Mouse (Mus musculus) kidney, postnatal 4 days (tissue): Measurements from ENCODE around the gene Pick1.

ENCODE experiments used
- DNase-seq, 2 experiments: peaks; one replicate each; pipeline ENCODE4 v3.0.0; 2021; ENCODE audit warnings: mixed read lengths in 2 of 2

Gene Pick1

GRCm38 (mm10) chr15:79235268-79235667 is 6.3 kb downstream of the Pick1 start:
- DNase-seq, result no peak

- DNase-seq, result no peak
Measured at GRCm38 (mm10) chr15:79238036-79238435, 9.1 kb downstream of the Pick1 start.

- no peak for DNase-seq
Measured at GRCm38 (mm10) chr15:79242574-79243233, 13.7 kb downstream of the Pick1 start.

GRCm38 (mm10) chr15:79243234-79244042 is 14.5 kb downstream of the Pick1 start:
- peak; percentile 97 to 98 for DNase-seq

GRCm38 (mm10) chr15:79244071-79244893 is 15.3 kb downstream of the Pick1 start:
- no peak for DNase-seq

DNA sequence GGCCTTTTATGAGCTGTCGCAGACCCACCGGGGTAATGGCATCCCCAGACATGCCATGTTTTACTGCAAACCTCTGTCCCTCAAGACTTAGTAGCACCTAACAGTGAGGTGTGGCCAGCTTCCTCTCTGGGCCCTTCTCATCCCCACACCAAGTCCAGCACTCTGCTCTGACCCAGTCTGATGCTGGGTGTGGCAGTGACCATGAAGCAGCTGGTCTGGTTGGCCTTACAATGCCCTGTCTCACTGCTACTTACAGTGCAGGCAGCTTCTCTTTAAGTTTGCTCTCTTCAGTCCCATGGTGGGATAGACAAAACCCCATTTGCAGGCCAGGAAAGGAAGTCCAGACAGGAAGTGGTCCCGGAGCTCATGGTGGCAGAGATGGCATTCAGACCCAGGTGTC is 16.3 kb downstream of the Pick1 start:
- DNase-seq, result no peak

GRCm38 (mm10) chr15:79250236-79250635 is 21.3 kb downstream of the Pick1 start:
- no peak for DNase-seq

DNA sequence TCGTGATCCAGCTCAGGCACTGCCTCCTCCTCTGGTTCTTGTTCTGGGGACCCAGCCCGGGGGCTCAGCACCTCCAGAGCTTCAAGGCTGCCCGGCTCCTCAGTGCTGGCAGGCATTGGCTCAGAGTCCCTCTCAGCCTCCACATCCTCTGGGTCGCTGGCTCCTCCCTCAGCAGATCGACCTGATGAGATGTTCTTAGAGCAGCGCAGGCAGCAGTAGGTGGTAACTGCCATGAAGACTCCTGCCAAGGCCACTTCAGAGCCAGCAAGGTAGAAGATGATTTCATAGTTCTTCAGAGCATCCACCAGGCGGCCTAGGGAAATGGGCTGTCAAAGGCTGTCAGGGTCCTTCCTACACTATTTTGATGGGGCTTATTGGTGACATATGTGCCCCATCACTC is 22.2 kb downstream of the Pick1 start:
- DNase-seq, result no peak

DNA sequence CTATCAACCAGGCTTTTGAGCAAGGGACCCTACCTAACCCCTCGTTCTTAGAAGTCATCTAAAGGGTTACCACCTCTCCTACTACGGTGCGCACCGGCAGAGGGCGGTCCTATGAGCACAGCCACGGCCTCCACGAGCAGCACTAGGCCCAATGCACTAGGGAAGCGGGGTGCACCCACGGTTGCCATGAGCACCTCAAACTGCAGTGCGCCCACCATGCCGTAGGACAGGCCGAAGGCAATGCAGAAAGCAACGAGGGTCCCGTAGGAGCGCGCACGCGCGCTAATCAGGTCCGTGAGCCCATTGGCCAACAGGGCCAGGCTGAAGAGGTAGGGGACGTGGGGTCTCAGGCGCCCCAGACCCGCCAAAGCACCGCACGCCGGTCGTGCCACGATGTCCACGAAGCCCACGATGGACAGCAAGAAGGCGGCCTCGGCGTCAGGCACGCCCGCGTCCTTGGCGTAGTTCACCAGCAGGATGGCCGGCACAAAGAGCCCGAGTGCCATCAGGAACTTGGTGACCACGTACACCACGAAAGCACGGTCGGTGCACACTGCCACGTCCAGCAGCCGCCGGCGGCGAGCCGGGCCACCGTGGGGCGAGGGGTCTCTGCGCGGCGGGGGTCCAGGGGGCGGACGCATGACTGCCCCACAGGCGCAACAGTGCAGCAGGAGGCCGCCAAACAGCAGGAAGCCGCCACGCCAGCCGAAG is 23.0 kb downstream of the Pick1 start:
- DNase-seq, result peak; percentile 41 to 62

- no peak for DNase-seq
Measured at GRCm38 (mm10) chr15:79252580-79252979, 23.6 kb downstream of the Pick1 start.

DNA sequence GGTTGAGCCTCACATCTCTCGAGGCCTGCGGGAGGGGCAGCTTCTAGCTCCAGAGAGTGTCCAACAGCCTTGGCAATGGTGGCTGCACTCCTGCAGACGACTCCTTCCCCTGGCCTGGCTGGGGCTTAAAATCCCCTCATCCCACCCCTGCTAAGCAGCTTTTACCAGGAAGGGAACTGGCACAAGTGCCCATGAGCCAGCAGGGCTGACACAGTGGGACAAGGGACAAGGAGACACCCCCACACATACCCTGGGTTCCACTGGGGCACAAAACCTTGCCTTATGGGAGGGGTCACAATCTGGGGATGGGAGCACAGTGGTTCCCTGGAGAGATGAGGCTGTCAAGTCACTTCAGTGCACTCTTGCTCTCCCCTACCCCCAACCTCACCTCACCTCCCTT is 25.7 kb downstream of the Pick1 start, which contains the start of gene Slc16a8:
TSS of gene Slc16a8 (minus strand) at position 101 of the 400 bp plus-strand sequence.
- DNase-seq, result no peak

- DNase-seq, result peak; percentile 69 to 78
Measured at GRCm38 (mm10) chr15:79258521-79258920, 29.5 kb downstream of the Pick1 start.

DNA sequence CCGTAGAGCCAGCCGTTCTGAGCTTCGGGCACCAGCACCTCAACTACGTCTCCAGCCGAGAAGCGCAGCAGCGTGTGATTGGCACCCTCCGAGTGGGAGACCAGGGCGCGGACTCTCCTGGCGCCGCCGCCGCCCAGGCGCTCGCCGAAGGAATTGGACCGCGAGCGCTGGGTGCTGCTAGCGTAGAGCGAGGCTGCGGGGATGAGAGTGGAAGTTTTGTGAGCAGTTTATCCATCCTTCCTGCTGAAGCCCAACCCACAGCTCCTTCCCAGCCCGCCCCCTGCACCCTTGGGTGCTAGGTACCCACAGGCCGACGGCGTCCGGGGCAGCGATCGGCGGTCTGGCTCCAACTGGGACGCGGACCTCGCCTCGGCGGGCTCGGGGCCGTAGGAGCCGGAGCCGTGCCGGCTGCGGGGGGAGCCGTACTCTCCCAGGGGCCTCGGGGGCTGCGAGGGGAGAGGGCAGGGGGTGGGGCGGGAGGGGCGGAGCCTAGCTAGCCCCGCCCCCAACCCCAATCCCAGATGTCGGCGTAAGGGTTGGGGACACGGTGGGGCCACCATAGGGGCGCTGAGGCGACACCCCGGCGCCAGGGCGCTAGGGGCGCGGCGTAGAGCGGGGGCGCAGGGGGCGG is 32.2 kb downstream of the Pick1 start:
- DNase-seq, result peak; percentile 55 to 68

GRCm38 (mm10) chr15:79261757-79262156 is 32.8 kb downstream of the Pick1 start:
- DNase-seq, result peak in 1 of 2 experiments; percentile 53

DNA sequence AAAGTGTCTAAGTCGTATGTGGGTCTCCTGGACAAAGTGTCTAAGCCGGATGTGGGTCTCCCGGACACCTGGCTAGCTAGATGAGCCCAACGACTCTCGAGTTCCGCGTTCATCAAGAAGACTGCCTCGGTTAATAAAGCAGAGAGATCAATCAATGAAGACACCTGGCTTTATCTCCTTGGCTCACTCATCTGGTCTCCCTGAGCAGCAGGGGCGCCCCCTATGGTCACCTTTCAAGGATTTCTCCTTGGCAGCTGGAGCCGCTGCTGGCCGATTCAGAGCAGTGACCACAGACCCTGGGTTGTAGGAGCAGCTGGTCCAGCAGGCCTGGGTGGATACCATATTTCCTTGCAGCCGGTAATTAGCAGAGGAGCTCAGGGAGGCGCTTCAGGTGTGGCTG is 33.4 kb downstream of the Pick1 start:
- DNase-seq, result peak; percentile 63 to 75

DNA sequence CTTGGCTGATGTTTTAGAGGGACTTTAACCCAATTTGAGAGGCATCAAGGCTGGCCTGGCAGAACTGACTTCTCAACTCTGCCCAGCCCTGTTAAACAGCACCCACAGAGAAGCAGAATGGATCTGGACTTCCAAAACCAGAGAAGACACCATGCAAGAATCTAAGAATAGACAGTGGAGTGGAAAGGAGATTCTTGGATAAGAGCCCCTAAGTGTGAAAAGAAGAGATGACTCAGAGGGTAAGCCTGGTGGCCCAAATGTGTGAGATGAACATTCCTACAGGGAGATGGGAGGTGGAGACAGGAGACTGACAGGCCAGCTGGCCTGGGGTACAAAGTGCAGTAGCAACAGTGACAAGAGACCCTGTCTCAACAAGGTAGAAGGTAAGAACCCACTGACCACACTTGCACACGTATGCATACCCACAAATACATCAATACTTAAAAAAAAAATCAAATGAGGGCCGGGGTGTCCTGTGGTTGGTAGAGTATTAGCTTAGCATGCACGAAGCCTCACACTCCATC is 33.9 kb downstream of the Pick1 start:
- no peak for DNase-seq

- no peak for DNase-seq
Measured at GRCm38 (mm10) chr15:79263726-79264125, 34.8 kb downstream of the Pick1 start.

- no peak for DNase-seq
Measured at GRCm38 (mm10) chr15:79265384-79265783, 36.4 kb downstream of the Pick1 start.

- DNase-seq, result no peak
Measured at GRCm38 (mm10) chr15:79268521-79268920, 39.5 kb downstream of the Pick1 start.

- DNase-seq, result peak; percentile 83 to 87
Measured at GRCm38 (mm10) chr15:79270317-79271123, 41.5 kb downstream of the Pick1 start.
